Mouse (Mus musculus) thymus, postnatal 36 days (tissue): ENCODE data around the gene Hist1h2an.

Source experiments
- DNase-seq, 2 experiments: peaks; one replicate each; pipeline ENCODE4 v3.0.0; 2022; ENCODE audit warnings: mixed read lengths in 2 of 2

Hist1h2an gene

DNA sequence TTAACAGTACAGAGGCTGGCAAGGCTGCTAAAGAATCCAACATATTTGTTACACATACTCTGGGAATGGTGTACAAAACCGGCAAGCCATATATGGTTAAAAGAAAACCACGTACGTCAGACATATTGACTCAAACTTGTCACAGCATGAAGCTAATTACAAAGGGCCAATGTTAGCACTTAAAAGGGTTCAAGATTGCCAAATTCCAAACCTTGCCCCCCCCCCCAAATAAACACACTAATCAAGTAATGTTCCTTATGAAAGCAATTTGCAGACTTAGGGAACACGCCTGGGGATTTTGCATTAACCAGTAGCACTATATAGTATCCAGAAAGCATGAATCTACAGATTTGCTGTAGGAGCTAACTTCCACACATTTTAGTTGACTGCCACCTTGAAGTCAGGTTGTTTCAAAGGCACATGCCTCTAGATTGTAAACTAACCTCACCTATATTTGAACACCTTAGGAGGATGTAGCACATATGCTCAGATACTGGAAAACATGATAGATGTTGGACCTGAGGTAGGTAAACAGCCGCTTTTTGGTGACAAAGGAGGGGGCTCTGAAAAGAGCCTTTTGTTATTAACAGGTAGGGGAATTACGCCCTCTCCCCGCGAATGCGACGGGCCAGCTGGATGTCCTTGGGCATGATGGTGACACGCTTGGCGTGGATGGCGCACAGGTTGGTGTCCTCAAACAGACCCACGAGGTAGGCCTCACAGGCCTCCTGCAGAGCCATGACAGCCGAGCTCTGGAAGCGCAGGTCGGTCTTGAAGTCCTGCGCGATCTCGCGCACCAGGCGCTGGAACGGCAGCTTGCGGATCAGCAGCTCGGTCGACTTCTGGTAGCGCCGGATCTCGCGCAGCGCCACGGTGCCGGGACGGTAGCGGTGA lies 4.4 kb downstream of the Hist1h2an start:
- peak; percentile 45 to 55 for DNase-seq

DNA sequence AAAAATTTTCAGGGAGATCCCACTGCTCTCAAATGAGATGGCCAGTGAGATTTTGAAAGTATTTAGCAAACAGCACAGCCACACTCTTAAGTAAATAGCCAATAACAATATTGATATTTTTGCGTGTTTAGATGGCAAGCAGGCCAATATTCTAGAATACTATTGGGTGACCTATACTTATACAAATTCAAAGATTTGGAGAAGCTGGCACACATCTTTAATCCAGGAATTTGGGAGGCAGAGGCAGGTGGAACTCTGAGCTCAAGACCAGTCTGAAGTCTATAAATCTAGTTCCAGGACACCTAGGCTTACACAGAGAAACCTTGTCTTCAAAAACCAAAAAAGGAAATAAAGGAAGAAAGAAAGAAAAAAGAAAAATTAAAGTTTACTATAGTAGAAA lies 5.4 kb downstream of the Hist1h2an start:
- no peak for DNase-seq

DNA sequence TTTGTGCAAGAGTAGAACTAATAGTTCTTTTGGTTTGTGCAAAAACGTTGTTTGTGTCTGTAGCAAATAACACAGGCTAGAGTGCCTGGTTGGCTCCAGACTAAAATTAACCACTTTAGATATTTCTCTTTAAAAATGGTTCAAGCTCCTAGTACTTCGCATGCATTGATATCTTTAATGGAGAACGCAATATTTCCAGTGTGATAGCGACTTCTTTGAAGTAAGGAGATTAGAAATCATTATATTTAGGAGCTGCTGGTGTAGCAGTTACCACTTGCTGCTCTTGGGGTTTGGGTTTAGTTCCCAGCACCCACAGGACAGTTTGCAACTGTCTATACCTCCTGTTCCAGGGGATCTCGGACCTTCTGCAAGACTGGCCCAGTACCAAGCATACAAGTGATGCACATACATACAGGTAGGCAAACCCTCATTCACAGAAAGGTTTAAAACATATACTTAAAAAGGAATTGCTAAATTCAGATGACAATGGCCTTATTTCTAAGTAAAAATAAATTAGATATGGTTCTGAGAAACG lies 5.9 kb downstream of the Hist1h2an start:
- DNase-seq: no peak

DNA sequence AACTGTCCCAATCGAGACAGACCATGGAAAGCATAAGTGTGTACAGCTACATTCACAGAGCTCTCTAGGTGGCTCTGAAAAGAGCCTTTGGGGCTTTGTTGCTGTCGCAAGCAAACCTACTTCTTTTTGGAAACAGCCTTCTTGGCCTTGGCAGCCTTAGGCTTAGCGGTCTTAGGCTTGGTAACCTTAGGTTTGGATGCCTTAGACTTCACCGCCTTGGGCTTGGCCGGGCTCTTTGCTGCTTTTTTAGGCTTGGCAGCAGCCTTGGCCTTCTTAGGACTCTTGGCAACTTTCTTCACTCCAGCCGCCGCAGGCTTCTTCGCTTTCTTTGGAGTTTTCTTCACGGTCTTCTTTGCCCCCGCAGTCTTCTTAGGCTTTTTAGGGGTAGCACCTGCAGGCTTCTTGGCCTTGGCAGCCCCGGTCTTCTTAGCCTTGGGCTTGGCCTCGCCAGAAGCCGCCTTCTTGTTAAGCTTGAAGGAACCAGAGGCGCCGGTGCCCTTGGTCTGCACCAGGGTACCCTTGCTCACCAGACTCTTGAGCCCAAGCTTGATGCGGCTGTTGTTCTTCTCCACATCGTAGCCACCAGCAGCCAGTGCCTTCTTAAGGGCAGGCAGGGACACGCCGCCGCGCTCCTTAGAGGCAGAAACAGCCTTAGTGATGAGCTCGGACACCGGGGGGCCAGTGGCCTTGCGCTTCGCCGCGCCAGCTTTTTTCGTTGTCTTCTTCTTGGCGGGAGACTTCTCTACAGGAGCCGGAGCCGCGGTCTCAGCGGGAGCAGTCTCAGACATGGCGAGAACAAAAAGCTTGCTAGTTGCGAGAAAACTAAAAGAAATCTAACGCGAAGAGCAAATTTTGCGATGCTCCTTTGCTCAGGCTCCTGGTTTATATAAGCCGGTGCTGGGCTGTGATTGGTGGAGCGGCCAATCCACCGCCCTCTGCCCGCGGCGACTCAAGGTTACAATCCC lies 7.0 kb downstream of the Hist1h2an start, which contains the start of gene Hist1h1b:
Gene Hist1h1b (minus strand): TSS at position 859 of the 965 bp plus-strand sequence.
- DNase-seq: peak; percentile 72 to 82

DNA sequence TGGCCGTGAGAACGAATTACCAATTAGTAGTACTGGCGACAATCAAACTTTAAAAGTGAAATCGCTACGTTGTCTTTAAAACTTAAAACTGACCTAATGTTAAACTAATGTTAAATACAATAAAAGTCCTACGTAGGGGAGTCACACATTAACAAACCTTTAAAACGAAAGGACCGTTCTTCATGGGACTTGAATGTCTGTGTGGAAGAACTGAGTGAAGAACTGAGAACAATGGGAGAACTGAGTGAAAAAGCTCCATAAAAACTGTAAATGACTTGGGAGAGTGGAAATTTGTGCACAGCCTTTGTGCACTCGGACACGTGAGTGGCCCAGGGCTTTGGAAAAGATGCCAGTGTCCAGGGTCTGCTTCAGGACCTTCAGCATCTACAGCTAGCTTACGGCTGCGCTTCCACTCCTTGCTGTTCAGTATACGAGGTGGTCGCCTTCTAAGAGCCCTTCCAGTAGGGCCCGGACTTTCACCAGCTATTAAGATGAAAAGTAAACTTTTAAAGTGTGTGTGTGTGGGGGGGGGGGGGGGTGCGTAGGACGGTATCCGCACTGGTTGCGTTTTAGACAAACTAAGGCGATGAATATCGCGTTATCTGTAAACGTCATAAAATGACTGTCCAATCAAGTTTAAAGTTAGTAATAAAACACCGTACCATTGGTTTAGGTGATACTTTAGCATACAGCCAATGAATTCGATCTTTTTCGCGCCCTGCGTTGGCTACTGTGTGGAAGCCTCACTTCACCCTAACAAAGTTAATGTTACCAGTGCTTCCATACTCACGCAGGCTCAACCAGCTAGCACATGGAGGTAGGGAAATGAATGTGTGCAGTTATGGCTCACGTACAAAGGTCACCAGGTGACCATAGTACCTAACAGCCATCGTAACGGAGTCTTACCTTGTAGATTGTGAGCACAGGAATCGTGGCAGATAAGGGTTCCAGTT lies 7.9 kb downstream of the Hist1h2an start:
- DNase-seq: peak; percentile 58 to 72

DNA sequence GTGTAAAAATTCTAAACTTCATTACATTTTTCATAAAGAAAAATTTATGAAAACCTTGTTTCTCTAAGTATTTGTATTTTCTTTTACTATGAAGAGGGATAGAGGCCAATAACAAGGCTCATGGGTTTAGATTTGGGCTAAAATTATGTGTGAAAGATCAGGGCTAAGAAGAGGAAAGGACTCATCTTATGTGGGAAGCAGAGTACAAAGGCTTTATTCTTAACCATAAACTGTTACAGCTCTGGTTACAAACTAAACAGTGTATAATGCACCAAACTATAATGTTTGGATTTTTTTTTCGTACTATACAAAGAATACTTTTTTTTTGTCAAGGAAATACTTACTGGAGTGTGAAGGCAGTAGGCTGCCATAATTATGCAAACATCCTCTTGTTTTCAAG lies 31.3 kb downstream of the Hist1h2an start:
- DNase-seq: no peak

DNA sequence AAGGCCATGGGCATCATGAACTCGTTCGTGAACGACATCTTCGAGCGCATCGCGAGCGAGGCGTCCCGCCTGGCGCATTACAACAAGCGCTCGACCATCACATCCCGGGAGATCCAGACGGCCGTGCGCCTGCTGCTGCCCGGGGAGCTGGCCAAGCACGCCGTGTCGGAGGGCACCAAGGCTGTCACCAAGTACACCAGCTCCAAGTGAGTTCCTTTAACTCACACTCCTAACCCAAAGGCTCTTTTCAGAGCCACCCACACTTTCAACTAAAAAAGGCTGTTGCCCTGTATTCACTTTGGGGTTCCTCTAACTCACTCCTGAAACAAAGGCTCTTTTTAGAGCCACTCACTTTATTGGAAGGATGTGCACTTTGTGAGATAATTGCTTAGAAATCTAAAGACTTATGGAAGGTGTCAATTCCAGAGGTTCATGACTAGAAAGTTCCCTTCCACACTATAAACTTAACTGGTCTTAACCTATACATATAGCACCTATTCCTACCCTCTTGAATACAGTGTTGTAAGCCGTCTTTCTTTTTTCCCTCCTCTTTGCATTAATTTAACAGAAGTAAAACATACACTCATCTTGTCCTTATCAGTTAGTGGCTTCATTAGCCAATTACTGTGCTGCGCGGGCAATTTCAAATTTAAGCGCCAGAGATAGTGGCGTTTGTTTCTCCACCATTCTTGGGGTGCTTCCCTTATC lies 32.6 kb downstream of the Hist1h2an start:
- peak; percentile 27 to 32 for DNase-seq

DNA sequence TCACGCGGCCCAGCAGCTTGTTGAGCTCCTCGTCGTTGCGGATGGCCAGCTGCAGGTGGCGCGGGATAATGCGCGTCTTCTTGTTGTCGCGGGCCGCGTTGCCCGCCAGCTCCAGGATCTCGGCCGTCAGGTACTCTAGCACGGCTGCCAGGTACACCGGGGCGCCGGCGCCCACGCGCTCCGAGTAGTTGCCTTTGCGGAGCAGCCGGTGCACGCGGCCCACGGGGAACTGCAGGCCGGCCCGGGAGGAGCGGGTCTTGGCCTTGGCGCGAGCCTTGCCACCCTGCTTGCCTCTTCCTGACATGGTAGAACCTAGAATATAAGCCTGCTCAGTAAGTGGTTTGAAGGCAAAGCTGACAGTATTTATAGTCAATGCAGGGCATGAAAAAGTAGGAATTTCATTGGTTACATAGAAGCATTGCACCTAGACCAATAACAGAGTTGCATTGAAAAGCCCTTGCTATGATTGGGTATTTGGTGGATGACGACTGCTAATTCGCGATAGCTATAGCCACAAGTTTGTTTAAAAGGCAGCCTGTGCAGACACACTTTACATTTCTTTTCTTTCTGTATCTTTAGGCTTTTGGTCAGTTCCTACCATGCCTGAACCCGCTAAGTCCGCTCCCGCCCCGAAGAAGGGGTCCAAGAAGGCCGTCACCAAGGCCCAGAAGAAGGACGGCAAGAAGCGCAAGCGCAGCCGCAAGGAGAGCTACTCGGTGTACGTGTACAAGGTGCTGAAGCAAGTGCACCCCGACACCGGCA lies 33.3 kb downstream of the Hist1h2an start, which contains the start of the genes Hist1h2ak and Hist1h2bn:
Gene Hist1h2ak (minus strand): TSS at position 304 of the 762 bp plus-strand sequence.
Gene Hist1h2bn (plus strand): TSS at position 600 of the 762 bp plus-strand sequence.
- DNase-seq: peak; percentile 67 to 77

DNA sequence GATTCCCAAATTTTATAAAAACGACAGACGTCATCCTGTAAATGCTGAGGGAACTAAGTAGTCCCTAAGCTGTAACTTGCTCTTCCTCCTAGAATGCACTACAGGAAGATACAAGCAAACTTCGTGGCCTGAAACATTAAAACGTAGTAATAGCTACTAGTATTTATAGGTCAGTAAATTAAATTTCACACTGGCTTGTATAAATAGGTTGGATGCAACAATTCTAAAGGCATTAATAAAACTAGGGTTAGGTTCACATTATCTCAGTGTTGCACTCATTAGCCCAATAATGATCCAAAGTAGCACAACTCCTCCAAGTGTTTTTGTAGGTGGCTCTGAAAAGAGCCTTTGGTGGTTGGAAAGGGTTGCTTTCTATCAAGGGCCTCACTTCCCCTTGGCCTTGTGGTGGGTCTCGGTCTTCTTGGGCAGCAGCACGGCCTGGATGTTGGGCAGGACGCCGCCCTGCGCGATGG lies 33.9 kb downstream of the Hist1h2an start:
- DNase-seq: no peak

DNA sequence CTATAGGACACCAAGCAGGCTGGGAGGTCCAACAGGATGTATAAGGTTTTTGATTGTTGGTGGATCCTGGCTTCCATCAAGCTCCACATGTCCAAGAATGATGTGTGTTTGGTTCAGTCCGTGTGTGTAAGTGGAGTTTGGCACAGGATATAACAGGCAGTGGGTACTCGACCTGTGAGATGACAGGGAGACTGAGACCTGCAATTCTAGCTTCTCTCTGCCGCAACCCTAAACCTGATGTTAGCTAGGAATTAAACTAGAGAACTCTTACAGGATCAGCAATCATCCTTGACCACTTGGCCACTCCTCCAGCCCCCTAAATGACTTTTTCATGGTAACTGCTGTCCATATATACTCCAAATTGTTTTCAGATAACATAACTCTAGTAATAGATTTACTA lies 34.7 kb downstream of the Hist1h2an start:
- DNase-seq: no peak

DNA sequence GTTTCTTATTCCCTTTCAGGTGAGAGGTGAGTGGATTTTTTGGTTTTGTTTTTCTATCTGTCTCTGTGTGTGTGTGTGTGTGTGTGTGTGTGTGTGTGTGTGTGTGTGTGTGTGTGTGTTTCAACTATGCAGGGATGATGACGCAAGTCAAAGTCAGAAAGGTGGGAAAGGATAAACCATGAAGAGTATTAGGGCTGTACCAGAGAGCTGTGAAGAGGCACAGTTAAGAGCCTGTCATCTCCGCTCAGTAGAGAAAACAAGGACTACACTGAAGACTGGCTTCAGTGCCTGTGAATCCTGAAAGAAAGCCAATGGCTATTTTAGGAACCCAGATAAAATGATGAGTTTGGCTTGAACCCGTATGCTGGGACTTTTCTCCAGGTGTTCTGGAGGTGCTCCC lies 35.2 kb downstream of the Hist1h2an start:
- DNase-seq: no peak

DNA sequence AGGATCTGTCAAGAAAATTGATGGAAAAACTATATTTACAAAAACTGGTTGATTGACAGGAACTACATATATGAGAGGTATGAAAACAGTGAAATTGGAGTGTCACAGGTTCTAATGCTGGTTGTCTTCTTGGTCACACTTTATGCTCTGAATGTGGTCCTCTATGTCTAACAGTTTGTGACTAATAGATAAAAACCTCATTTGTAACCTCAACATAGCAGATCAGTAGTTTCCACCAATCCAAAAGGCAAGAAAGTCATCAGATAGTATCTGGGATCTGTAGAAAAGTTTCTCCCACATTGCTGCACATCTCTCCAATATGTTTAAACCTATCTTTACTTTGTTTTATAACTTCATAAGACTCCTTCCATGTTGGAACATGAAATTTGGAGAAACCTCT lies 35.6 kb downstream of the Hist1h2an start:
- DNase-seq: no peak

DNA sequence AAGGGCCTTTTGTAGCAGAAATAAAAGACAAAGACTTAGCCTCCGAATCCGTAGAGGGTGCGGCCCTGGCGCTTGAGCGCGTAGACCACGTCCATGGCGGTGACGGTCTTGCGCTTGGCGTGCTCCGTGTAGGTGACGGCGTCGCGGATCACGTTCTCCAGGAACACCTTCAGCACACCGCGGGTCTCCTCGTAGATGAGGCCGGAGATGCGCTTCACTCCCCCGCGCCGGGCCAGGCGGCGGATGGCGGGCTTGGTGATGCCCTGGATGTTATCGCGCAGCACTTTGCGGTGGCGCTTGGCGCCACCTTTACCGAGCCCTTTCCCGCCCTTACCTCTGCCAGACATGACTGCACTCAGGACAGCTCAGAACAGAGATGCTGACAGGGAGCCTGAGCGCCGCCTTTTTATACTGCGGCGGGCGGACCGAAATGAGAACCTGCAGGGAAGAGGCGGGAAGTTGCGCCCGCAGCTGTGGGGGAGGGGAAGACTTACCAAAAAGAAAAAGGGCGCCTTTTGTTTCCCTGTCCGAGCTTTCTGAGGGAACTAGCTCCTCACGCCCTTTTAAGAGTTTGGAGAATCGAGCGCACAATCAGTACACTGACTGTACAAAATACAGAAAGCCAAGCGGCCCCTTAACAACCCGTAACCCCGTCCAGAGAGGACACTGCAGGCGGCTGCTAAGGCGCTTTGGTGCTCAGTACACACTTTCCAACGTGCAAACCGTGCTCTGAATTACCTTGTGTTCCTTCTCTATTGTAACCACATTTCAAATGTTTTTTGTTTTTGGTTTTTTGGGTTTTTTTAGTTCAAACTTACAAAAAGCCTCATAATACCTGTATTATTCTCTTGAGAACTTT lies 36.6 kb downstream of the Hist1h2an start, which contains the start of gene Hist1h4k:
Gene Hist1h4k (minus strand): TSS at position 347 of the 859 bp plus-strand sequence.
- peak; percentile 97 for DNase-seq

DNA sequence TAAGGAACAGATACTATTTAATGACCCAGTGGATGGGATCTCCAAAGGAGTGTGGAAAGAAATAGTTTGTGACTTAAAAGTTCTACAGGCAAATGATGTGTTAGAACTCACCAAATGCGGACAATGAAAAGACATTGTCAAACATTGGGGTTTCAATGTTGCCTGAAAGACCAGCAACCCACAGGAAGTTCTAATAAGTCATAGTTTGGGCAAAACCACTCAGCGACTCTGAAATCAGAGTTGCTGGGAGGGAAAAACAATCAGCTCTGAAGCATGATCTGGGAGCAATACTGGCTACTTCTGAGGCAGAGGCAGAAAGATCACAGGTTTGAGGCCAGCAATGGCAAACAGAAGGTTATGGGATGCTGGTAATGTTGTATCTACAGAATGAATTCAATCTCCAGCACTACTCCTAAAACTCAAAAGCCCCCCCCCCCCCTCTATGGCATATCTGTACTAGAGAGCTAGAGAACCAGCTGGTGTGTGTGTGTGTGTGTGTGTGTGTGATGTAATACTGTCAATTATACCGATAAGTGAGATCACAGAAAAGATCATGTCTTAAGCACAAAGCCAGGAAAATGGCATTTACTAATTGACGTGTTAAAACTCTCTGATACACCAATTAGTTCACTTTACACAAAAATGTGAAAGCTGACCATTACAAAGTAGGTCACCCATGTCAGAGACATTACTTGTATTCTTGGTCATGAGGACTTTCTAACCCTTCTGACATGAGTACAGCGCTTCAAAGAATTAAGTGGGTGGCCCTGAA lies 37.4 kb downstream of the Hist1h2an start:
- DNase-seq: no peak

DNA sequence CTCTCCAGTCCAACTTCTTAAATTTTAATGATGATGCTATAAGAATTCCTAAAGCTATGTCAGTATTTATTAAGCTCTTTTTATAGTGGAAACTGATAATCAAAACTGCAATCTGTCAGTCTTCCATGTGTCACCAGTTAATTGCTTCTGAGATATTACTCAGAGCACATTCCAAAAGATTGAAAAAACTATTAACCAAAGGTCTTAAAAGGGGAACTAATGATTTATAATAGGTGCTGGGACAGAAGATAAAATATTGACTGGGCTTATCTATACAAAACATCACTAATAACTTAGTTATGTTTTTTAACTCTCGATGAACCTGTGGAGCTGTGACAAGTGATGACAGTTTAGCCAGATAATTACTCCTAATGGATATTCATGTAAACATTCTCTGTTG lies 42.0 kb downstream of the Hist1h2an start:
- DNase-seq: no peak
